Comparison of ENCODE assay signal across 7 mouse cellular contexts in genomic region chr6:29576388-29576787, GRCm38 (mm10). TPM values are rescaled to one million over a fixed set of nuclear protein-coding genes. Genes with fewer than 3 reads are reported as not detected.
DNase-seq lines count a peak whose midpoint lies in the region; ATAC-seq and TF ChIP-seq lines count a peak whose summit lies in the region.
"Not testable (repeated sequence)": the region's sequence is repeated elsewhere in the genome, so short reads cannot be mapped to it uniquely, and the experiment has no call there.

No protein-coding gene starts in this region.

- not testable (repeated sequence) for H3K9ac ChIP-seq in intestine, postnatal 0 days (ENCODE audit: low read depth, low read length); lung, postnatal 0 days (replicated peaks; ENCODE audit: low read depth)

- 89% methylated on average over 3 of the region's 3 CpGs for WGBS in intestine, postnatal 0 days
- WGBS in lung, postnatal 0 days = 87% methylated on average over 3 of the region's 3 CpGs

- not testable (repeated sequence) for H3K4me2 ChIP-seq in intestine, postnatal 0 days (replicated peaks; ENCODE audit: low read depth); lung, postnatal 0 days (replicated peaks; ENCODE audit: low read depth, low read length)

- in situ Hi-C loops in Patski (cut with MboI; ENCODE audit: low pct_unique_long_range_greater_than_20kb) = not testable (repeated sequence)

- not testable (repeated sequence) for H3K4me3 ChIP-seq in E14TG2a.4 (replicated peaks; ENCODE audit: low read length); gastrocnemius, adult 2 months; intestine, postnatal 0 days (ENCODE audit: low read depth, low read length); left cerebral cortex, adult 2 months; lung, postnatal 0 days (ENCODE audit: low read depth, low read length)

- intact Hi-C loops in gastrocnemius, adult 2 months (cut with DNase I); left cerebral cortex, adult 2 months (cut with DNase I): not testable (repeated sequence)

- not testable (repeated sequence) for TF ChIP-seq EP300 in lung, postnatal 0 days (IDR thresholded peaks at IDR 0.05)

- not testable (repeated sequence) for H3K27ac ChIP-seq in gastrocnemius, adult 2 months; intestine, postnatal 0 days (ENCODE audit: low read depth, low read length); left cerebral cortex, adult 2 months; lung, postnatal 0 days (ENCODE audit: low read length)

- not testable (repeated sequence) for DNase-seq in Patski (ENCODE audit: low read depth, low spot score); gastrocnemius, adult 2 months; left cerebral cortex, adult 2 months (ENCODE audit: extremely low spot score in 1 of 2, low spot score in 2 of 2); lung, postnatal 0 days (ENCODE audit: low spot score)
- peak; percentile 20 for DNase-seq in splenic B cell, adult 2 months (ENCODE audit: low read depth, low spot score)

- H3K4me1 ChIP-seq in E14TG2a.4 (replicated peaks; ENCODE audit: low read depth, low read length); intestine, postnatal 0 days (replicated peaks; ENCODE audit: control insufficient read depth, insufficient read depth, low read length); lung, postnatal 0 days (ENCODE audit: insufficient read depth, low read depth, low read length): not testable (repeated sequence)

- H3K36me3 ChIP-seq in E14TG2a.4 (ENCODE audit: insufficient read depth, low read length) = peaks cover 91% of the 10 kb centered on the region
- peaks cover 74% of the 10 kb centered on the region for H3K36me3 ChIP-seq in intestine, postnatal 0 days (ENCODE audit: control insufficient read depth, insufficient read depth)
- H3K36me3 ChIP-seq in lung, postnatal 0 days (ENCODE audit: insufficient read depth, low read length) = peaks cover 33% of the 10 kb centered on the region
- H3K36me3 ChIP-seq in splenic B cell, adult 2 months (ENCODE audit: control insufficient read depth, insufficient read depth, low read length, poor library complexity, severe bottlenecking) = peaks cover 26% of the 10 kb centered on the region

- CTCF ChIA-PET in Patski (lab: Charles Lee) = not testable (repeated sequence)

- H3K27me3 ChIP-seq in E14TG2a.4 (ENCODE audit: insufficient read depth, low read length); Patski; intestine, postnatal 0 days (replicated peaks; ENCODE audit: control insufficient read depth, insufficient read depth, low read length); lung, postnatal 0 days (replicated peaks; ENCODE audit: insufficient read depth, low read length); splenic B cell, adult 2 months (ENCODE audit: control insufficient read depth, insufficient read depth, low read length, poor library complexity, severe bottlenecking): not testable (repeated sequence)

- TF ChIP-seq CTCF in E14TG2a.4 (conservative IDR thresholded peaks at IDR 0.05; ENCODE audit: low read length) = peak; percentile 34
- peak; percentile 56 for TF ChIP-seq CTCF in Patski (IDR thresholded peaks at IDR 0.05)
- TF ChIP-seq CTCF in gastrocnemius, adult 2 months (IDR thresholded peaks at IDR 0.05) = peak; percentile 34; the same call in 1 of the 2 replicates
- peak; percentile 13; the same call in 1 of the 2 replicates for TF ChIP-seq CTCF in intestine, postnatal 0 days (IDR thresholded peaks at IDR 0.05; ENCODE audit: low read depth)
- TF ChIP-seq CTCF in left cerebral cortex, adult 2 months (IDR thresholded peaks at IDR 0.05) = peak; percentile 21
- TF ChIP-seq CTCF in lung, postnatal 0 days (IDR thresholded peaks at IDR 0.05) = peak; percentile 13; the same call in 1 of the 2 replicates

- not testable (repeated sequence) for ATAC-seq in Patski; intestine, postnatal 0 days; lung, postnatal 0 days

- H3K9me3 ChIP-seq in E14TG2a.4 (ENCODE audit: low read length); intestine, postnatal 0 days (ENCODE audit: control insufficient read depth); lung, postnatal 0 days (ENCODE audit: low read length): not testable (repeated sequence)

- POLR2A ChIA-PET in Patski (lab: Charles Lee) = not testable (repeated sequence)

RNA-seq across cellular contexts. Expression of gene Tnpo3, which starts 33.3 kb away (rescaled TPM):
- 72.2 TPM for polyA plus RNA-seq in Patski (2021)
- 10 to 100 TPM; 34.4 to 40.6 TPM for total RNA-seq in gastrocnemius, adult 2 months (2021)
- polyA plus RNA-seq in intestine, postnatal 0 days (2015; fragmentation: Nextera tagmentation; extraction: Ambion mirVana) = 28.1 and 28.5 TPM in 2 replicates
- 10 to 100 TPM; 72.7 to 73.3 TPM for total RNA-seq in left cerebral cortex, adult 2 months (2021)
- polyA plus RNA-seq in lung, postnatal 0 days (2015; fragmentation: Nextera tagmentation; extraction: Ambion mirVana) = 38.3 and 39.5 TPM in 2 replicates

RNA-seq across cellular contexts. Expression of gene Irf5, which starts 50.0 kb away (rescaled TPM):
- 0.45 TPM for polyA plus RNA-seq in Patski (2021)
- 1 to 10 TPM; 1.1 to 3.8 TPM for total RNA-seq in gastrocnemius, adult 2 months (2021)
- 4.2 and 4.3 TPM in 2 replicates for polyA plus RNA-seq in intestine, postnatal 0 days (2015; fragmentation: Nextera tagmentation; extraction: Ambion mirVana)
- total RNA-seq in left cerebral cortex, adult 2 months (2021) = 1 to 10 TPM; 4.0 to 4.4 TPM
- 8.5 and 8.6 TPM in 2 replicates for polyA plus RNA-seq in lung, postnatal 0 days (2015; fragmentation: Nextera tagmentation; extraction: Ambion mirVana)
